ENCODE assay signal across 10 mouse cellular contexts in genomic region chr12:15896511-15896910, GRCm38 (mm10).
DNase-seq lines count a peak whose midpoint lies in the region; ATAC-seq and TF ChIP-seq lines count a peak whose summit lies in the region.
"Had no signal": no experiment of that assay in that cellular context is flagged by ENCODE, and none has a peak within 500 bp of the region (broad histone marks: within the 10 kb centered on the region; RNA-seq: fewer than 3 reads in every experiment).

No protein-coding gene starts in this region.

- 0 out of 2 replicates have a peak, but pooled peaks cover 9% of the 10 kb centered on the region for H3K4me1 ChIP-seq in hindbrain, postnatal 0 days (ENCODE audit: insufficient read depth, low read length)
- H3K4me1 ChIP-seq in hindbrain, embryonic 11.5 days (replicated peaks; ENCODE audit: control insufficient read depth, insufficient read depth, low read length) = no peaks in the 10 kb centered on the region

- H3K9me3 ChIP-seq in hindbrain, postnatal 0 days (ENCODE audit: low read length) = no peaks in the 10 kb centered on the region
- no peaks in the 10 kb centered on the region for H3K9me3 ChIP-seq in hindbrain, embryonic 11.5 days (ENCODE audit: control insufficient read depth, low read length)

- H3K4me2 ChIP-seq in hindbrain, postnatal 0 days (ENCODE audit: low read depth, low read length) = no peak overlapping the region
- no peak overlapping the region for H3K4me2 ChIP-seq in hindbrain, embryonic 11.5 days (replicated peaks; ENCODE audit: low read depth, low read length)

- no peaks in the 10 kb centered on the region for H3K36me3 ChIP-seq in hindbrain, postnatal 0 days (ENCODE audit: insufficient read depth, low read length)
- H3K36me3 ChIP-seq in hindbrain, embryonic 11.5 days (ENCODE audit: control insufficient read depth, insufficient read depth, low read length) = no peaks in the 10 kb centered on the region

- 0 out of 2 replicates have a peak overlapping the region, but pooled peaks have one; percentile 41 for H3K27ac ChIP-seq in hindbrain, postnatal 0 days
- no peak overlapping the region for H3K27ac ChIP-seq in hindbrain, embryonic 11.5 days (ENCODE audit: low read depth, low read length)

- ATAC-seq in hindbrain, postnatal 0 days = peak; percentile 82
- ATAC-seq in hindbrain, embryonic 11.5 days (ENCODE audit: low FRiP score) = no peak

- H3K27me3 ChIP-seq in hindbrain, postnatal 0 days (ENCODE audit: insufficient read depth, low read length) = no peaks in the 10 kb centered on the region
- H3K27me3 ChIP-seq in hindbrain, embryonic 11.5 days (ENCODE audit: control insufficient read depth, insufficient read depth, low read length) = no peaks in the 10 kb centered on the region

- H3K9ac ChIP-seq in hindbrain, postnatal 0 days (replicated peaks; ENCODE audit: low read length) = no peak overlapping the region
- H3K9ac ChIP-seq in hindbrain, embryonic 11.5 days (ENCODE audit: low read depth, low read length) = no peak overlapping the region

- no peak overlapping the region for H3K4me3 ChIP-seq in hindbrain, postnatal 0 days (ENCODE audit: low read length)
- no peak overlapping the region for H3K4me3 ChIP-seq in hindbrain, embryonic 11.5 days (ENCODE audit: low read depth, low read length)
- H3K4me3 ChIP-seq: myocyte had no signal

- no peak for TF ChIP-seq CTCF in hindbrain, postnatal 0 days (IDR thresholded peaks at IDR 0.05; ENCODE audit: low read depth)

- 38% methylated on average over 3 of the region's 3 CpGs for WGBS in hindbrain, postnatal 0 days
- 73% methylated on average over 3 of the region's 3 CpGs for WGBS in hindbrain, embryonic 11.5 days

- peak; percentile 77 for DNase-seq in hindbrain, postnatal 0 days (ENCODE audit: low spot score)
- DNase-seq in hindbrain, embryonic 11.5 days (ENCODE audit: low spot score) = no peak
- peak; percentile 15 for DNase-seq in T-cell, adult 2 months (ENCODE audit: low spot score)
- peak; percentile 9 for DNase-seq in layer of hippocampus, adult 9-11 months
- DNase-seq in retina, embryonic 14.5 days (ENCODE audit: low spot score) = peak; percentile 46
- no peak for DNase-seq in c-Kit-positive CD71-positive TER-119-positive erythroid progenitor cells, embryonic 14.5 days (ENCODE audit: low spot score)
- no peak for DNase-seq in heart, adult 18-20 months
- no peak for DNase-seq in yolk sac, embryonic 10.5 days (ENCODE audit: low spot score)
- DNase-seq: thymus, adult 2 months had no signal

Comparison
In these comparisons a context has a peak if more than half of its experiments do, and no peak if none do; other contexts are left out.
1. DNase-seq: peak in hindbrain, postnatal 0 days (single experiment), T-cell, adult 2 months (single experiment), layer of hippocampus, adult 9-11 months (single experiment) and retina, embryonic 14.5 days (single experiment); none in hindbrain, embryonic 11.5 days (single experiment), c-Kit-positive CD71-positive TER-119-positive erythroid progenitor cells, embryonic 14.5 days (single experiment), heart, adult 18-20 months (0 of 2) and yolk sac, embryonic 10.5 days (single experiment).